Mouse (Mus musculus): ENCODE results near the gene Naa40.

Naa40 gene

GRCm38 (mm10) chr19:7240782-7241690 is at the start of gene Naa40:
Gene Naa40, minus strand, starts transcription at chr19:7241183.
- DNase-seq, result peak; percentile 95 to 96

GRCm38 (mm10) chr19:7289767-7290166 is 48.8 kb upstream of the Naa40 start:
- DNase-seq, result peak in 1 of 2 experiments; percentile 5

GRCm38 (mm10) chr19:7288288-7288687 is 47.3 kb upstream of the Naa40 start:
- no peak for DNase-seq

GRCm38 (mm10) chr19:7286563-7287315 is 45.8 kb upstream of the Naa40 start:
- peak in 1 of 2 experiments; percentile 5 for DNase-seq

- DNase-seq, result no peak
Observed at GRCm38 (mm10) chr19:7280557-7281330, 39.8 kb upstream of the Naa40 start.

GRCm38 (mm10) chr19:7279114-7279513 is 38.1 kb upstream of the Naa40 start:
- DNase-seq, result peak; percentile 71 to 72

GRCm38 (mm10) chr19:7278200-7278906 is 37.4 kb upstream of the Naa40 start:
- DNase-seq, result no peak

GRCm38 (mm10) chr19:7276796-7277195 is 35.8 kb upstream of the Naa40 start:
- DNase-seq, result no peak

- DNase-seq, result no peak
Observed at GRCm38 (mm10) chr19:7276053-7276659, 35.2 kb upstream of the Naa40 start.

- DNase-seq, result no peak
Observed at GRCm38 (mm10) chr19:7275131-7275789, 34.3 kb upstream of the Naa40 start.

- no peak for DNase-seq
Observed at GRCm38 (mm10) chr19:7274326-7274990, 33.5 kb upstream of the Naa40 start.

GRCm38 (mm10) chr19:7273486-7273885 is 32.5 kb upstream of the Naa40 start:
- DNase-seq, result no peak

- DNase-seq, result no peak
Observed at GRCm38 (mm10) chr19:7269290-7270044, 28.5 kb upstream of the Naa40 start.

GRCm38 (mm10) chr19:7268722-7269090 is 27.7 kb upstream of the Naa40 start:
- DNase-seq, result peak; percentile 83 to 89

GRCm38 (mm10) chr19:7267781-7268721 is 27.1 kb upstream of the Naa40 start:
- peak; percentile 88 to 93 for DNase-seq

- DNase-seq, result peak; percentile 74 to 87
Observed at GRCm38 (mm10) chr19:7267091-7267741, 26.2 kb upstream of the Naa40 start, which contains the start of gene Rcor2. Gene Rcor2, plus strand, starts transcription at chr19:7267325.

- DNase-seq, result no peak
Observed at GRCm38 (mm10) chr19:7266421-7266831, 25.4 kb upstream of the Naa40 start.
